Mouse (Mus musculus) lung, postnatal 10 days (tissue): ENCODE results near the gene Adcy7.

Experiments
- DNase-seq: peaks from one replicate; pipeline ENCODE4 v3.0.0; 2021

Gene Adcy7

GRCm38 (mm10) chr8:88339221-88339620 is 67.0 kb downstream of the Adcy7 start:
- no peak for DNase-seq

GRCm38 (mm10) chr8:88339887-88340695 is 67.9 kb downstream of the Adcy7 start:
- DNase-seq, result no peak

DNA sequence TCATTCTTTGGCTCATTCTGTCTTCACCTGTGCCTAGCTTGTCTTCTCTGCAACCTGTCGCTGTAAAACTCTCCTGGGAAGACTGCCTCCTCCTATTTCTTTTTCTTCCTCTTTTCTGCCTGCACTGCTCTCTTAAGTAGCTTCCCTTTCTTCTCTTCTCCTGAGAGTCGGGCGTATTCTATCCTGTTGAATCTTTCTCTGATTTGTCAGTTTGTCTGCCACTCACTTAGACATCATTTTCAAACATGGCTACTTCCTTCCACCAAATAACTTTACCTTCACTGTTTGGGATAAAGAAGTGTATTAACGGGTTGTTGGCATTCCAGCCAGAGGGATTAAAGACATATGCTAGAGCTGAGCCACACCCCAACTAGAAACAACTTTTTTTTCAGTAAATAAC is 69.8 kb downstream of the Adcy7 start:
- no peak for DNase-seq

DNA sequence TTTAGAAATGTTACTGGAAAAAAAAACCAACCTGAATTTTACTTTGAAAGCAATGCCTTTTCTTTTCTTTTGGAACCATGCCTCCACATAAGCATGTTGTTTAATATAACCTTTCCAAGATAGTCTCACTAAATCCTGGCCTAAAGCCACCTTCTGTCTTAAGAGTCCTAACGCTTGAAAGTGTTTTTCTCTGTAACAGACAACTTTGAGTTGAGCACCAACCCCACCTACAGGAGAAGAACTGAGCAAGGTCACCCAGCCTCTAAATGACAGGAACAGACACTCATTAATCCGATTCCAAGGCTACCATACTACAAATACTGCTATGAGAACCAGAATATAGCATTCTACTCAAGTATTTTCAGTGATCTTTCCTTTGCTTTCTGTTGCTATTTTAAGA is 76.8 kb downstream of the Adcy7 start:
- peak; percentile 19 for DNase-seq

GRCm38 (mm10) chr8:88357226-88357933 is 85.2 kb downstream of the Adcy7 start:
- DNase-seq, result peak; percentile 64

GRCm38 (mm10) chr8:88357946-88358345 is 85.7 kb downstream of the Adcy7 start:
- DNase-seq, result no peak

DNA sequence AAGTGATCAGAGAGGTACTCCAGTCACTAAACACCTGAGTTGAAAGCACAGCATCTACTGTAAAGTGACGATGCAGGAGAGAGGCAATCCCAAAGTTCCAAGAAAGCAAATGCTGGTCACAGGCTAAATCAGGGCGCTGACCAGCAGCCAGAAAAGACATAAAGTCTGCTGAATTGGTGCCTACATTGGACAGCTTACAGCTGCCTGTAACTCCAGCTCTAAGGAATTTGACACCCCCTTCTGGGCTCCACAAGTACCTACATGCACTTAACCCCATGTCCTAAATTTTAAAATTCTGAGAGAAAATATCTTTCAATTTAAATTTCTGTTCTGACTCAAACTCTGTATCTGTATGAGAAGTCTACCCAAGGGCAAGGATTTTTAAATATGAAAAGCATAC is 87.8 kb downstream of the Adcy7 start:
- no peak for DNase-seq

DNA sequence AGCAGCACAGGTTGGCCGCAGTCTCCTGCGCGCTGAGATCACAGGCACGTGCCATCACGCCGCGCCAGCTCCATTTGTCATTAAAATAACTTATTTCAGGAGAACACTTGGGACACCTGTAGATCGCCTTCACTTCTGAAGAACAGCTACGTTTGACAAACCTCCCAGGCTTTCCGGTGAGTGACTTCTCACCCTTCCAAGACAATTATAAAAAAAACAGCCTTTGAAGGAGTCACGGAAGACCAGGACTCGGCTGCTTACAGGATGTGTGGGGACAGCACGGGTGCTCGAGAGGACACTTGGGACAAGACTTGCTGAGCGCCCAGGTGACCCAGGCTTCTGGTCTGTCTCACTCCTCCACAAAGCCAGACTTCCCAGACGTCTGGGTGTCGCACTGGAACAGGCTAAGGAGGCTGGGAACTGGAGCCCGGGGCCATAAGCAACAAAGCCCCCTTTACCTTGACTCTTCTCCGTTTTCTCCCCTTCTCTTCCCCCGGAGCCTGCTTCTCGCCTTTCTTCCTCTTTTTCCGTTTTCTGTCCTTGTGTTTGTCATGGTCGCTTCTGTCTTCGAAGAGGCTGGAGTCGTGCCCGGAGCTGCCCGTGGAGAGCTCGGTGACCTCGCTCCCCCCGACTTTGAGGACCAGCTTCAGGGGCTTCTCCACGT is 89.0 kb downstream of the Adcy7 start:
- DNase-seq, result no peak

DNA sequence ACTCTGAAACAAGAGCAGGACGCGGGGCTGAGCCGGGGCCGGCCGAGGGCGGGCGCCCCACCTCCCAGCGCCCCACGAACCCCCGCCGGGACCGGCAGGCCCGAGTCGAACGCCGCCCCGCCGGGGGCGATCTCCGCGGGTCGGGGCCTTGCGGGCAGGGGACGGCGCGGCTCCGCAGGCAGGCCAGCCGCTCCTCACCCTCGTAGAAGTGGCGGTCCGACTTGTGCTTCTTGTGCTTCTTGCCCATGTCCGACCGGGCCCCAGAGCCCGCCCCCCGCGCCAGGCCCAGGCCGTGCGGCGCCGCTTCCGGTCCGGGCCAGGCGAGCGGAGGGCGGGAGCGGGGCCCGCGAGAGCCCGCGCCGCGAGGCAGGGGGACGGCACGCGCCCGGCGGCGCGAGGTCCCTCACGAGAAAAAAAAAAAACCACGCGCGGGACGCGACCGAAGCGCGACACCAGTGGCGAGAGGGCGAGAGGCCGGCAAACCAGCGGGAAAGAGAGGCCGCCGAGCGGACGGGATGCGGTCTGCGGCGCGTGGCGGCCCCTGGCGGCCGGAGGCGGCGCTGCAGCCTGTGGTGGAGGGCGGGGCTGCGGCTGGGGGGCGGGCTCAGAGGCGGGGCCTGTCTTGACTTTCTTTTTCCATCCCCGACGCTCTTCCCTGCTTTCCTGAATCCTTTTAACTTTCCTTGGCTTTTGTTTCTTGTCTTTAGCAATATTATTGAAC is 89.7 kb downstream of the Adcy7 start, which contains the start of gene Brd7:
TSS of gene Brd7 (minus strand) at position 487 of the 721 bp plus-strand sequence.
- DNase-seq, result peak; percentile 81

DNA sequence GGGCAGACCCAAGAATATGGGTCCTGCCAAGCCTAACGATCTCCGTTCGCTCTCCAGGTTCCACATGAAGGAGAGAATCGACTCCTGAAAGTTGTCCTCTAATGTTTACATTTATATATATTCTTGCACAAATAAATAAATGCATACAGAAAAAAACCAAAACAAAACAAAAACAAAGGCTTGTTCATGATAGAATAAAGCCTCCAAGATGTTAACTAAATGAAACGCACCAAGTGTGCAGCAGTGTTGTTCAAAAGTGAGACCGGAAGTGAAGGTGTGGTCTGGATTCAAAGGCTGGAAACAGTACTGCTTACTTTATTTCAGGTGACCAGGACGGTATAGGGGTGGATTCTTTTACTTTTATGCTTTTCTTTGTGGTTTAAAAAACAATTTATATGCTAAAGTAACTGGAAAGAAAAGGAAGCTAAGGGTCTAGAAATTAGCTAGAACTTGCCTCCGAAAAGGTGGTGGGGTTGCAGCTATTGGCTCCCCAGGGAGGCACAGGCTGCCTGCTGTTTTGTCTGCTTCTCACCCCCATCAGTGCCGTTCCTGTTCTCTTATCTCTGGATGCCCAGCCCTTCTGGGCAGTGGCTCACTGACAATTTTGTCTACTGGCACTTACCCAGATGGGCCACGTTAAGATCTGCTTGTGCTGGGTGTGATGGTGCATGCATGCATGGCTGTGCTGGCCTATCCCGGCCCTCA is 90.4 kb downstream of the Adcy7 start:
- peak; percentile 25 for DNase-seq

GRCm38 (mm10) chr8:88369221-88369620 is 97.0 kb downstream of the Adcy7 start:
- DNase-seq, result peak; percentile 50

DNA sequence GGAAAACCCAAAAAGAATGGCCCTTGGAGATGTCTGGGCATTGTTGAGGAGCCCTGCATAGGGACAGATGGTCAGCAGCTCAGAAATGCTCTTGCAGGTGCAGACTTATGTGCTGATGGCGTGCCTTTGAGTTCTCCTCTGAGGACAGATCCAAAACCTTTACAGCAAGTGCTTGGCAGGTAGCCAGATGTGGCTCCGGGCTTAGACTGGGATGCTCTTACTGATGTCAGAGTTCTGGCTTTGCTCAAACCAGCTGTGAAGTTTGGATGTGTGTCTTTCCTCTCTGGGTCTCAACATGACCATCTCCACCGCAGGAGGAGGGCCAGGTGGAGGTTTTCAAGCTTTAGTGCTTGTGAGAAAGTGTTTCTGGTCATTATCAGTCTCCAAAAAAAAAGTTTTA is 97.6 kb downstream of the Adcy7 start:
- DNase-seq, result no peak

DNA sequence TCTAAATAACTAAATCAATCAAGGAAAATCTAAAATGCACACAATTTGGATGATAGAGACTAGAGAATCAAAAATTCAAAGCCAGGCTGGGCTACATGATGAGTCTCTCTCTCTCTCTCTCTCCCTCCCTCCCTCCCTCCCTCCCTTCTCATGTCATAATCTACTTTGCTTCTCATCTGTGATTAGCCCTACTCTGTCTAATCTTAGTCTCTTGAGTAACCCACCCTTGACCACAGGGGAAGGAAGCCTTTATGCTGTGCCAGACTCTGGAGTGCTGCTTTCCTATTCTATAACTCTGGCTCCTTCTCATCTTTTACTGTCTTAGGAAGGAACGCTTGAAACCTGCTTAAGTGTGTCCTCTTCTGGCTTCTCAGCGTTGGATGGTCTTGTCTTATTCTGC is 99.3 kb downstream of the Adcy7 start:
- DNase-seq, result no peak

- peak; percentile 31 for DNase-seq
Measured at GRCm38 (mm10) chr8:88376836-88377582, 104.8 kb downstream of the Adcy7 start.
